Mouse (Mus musculus) adrenal gland, postnatal 10 days (tissue): ENCODE measurements around the gene Zfp622. TPM values are rescaled to one million over a fixed set of nuclear protein-coding genes. Genes with fewer than 3 reads are reported as not detected.

Experiments
- DNase-seq: peaks from one replicate; pipeline ENCODE4 v3.0.0; 2021; ENCODE audit warnings: mixed read lengths
- long read RNA-seq, 2 experiments: library from polyadenylated mRNA; stranded (forward); transcript quantifications; one replicate each; pipeline ENCODE4 v2.0.0; 2021
- total RNA-seq, 2 experiments: library from RNA; stranded (reverse); gene quantifications; 2 replicates each; pipeline ENCODE4 v1.2.3; 2021

Zfp622 gene
- total RNA-seq = 10 to 100 TPM; 33.0 to 34.1 TPM
- long read RNA-seq, experiment 1, transcript Zfp622-201 (6 exons, 2,802 nt) = major isoform, 69 of 79 reads
- long read RNA-seq, experiment 1, partial matches to known transcripts = 8 of 79 reads
- long read RNA-seq, experiment 1, other reads (novel, unspliced or antisense) = 2 of 79 reads
- long read RNA-seq, experiment 2, transcript Zfp622-201 (6 exons, 2,802 nt) = major isoform, 38 of 46 reads
- long read RNA-seq, experiment 2, partial matches to known transcripts = 7 of 46 reads
- long read RNA-seq, experiment 2, other reads (novel, unspliced or antisense) = 0 of 46 reads

DNA sequence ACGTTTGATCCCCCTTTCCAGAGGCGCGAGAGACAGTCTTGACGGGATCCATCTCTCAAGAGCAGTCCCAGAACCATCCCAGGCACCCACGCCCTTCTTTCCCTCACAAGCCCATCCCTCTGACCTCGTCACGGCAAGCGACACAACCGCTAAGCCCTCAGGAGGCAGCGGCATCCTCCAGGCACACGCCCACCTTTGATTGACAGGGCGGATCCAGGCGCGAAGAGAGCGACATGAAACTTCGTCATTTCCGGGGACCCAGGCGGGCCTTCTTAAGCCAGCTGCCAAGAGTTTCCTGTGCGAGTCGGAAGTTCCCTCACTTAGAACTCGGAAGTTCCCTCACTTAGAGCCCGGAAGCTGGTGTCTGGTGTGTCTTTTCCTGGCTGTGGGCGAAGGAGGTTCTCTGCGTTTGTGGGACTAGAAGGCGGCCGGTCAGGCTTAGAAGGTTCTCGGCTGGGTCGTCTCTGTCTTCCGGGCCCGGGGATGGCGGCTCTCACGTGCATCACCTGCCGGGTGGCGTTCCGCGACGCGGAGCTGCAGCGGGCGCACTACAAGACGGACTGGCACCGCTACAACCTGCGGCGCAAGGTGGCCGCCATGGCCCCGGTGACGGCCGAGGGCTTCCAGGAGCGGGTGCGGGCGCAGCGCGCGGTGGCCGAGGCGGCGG is at the start of gene Zfp622:
TSS of gene Zfp622 (plus strand) at position 300 of the 667 bp plus-strand sequence.
- DNase-seq = peak; percentile 94

- DNase-seq = no peak
Measured at GRCm38 (mm10) chr15:25934411-25934810, 49.8 kb upstream of the Zfp622 start.

GRCm38 (mm10) chr15:25938496-25938895 is 45.7 kb upstream of the Zfp622 start:
- no peak for DNase-seq

- DNase-seq = peak; percentile 51
Measured at GRCm38 (mm10) chr15:25940397-25941377, 43.5 kb upstream of the Zfp622 start.

GRCm38 (mm10) chr15:25941514-25941913 is 42.7 kb upstream of the Zfp622 start:
- DNase-seq = no peak

- no peak for DNase-seq
Measured at GRCm38 (mm10) chr15:25942415-25942814, 41.8 kb upstream of the Zfp622 start.

- DNase-seq = no peak
Measured at GRCm38 (mm10) chr15:25943386-25944137, 40.6 kb upstream of the Zfp622 start.

GRCm38 (mm10) chr15:25945224-25945623 is 38.9 kb upstream of the Zfp622 start:
- DNase-seq = no peak

DNA sequence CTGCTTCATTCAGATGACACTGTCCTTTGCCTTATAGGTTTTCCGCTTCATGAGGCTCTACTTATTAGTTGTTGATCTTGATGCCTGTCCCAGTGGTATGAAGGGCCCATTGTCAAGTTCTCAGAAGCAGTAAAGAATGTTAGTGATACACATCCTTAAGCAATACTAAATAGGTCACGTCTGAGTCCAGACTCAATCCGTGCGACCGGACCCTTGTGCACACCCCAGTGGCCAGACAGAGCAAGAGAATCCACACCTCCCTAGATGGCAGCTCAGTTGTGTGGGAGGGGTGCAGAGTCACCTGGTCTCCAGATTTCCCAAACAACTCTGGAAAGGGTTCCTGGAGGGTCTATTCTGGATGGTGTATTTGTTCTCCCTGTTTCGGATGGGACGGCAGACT is 37.7 kb upstream of the Zfp622 start:
- DNase-seq = no peak

DNA sequence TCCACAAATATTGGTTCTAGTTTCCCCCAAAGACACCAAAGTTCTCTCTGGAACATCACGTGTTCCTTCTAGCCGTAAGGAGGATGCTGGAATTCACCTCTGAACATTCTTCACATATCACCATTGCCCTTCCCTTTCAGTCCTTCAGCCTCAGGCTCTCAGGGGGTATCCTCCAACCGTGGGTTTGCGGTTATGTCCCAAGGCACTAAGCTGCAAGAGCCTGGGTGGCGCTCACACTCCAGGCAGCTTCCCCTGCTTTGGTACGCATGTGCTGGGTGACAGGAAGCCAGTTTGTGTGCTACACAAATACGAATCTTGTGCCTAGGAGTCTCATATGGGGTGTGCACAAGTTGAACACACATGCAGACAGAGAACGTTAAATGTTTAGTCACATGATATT is 36.8 kb upstream of the Zfp622 start:
- no peak for DNase-seq

GRCm38 (mm10) chr15:25948257-25949223 is 35.6 kb upstream of the Zfp622 start:
- DNase-seq = no peak

DNA sequence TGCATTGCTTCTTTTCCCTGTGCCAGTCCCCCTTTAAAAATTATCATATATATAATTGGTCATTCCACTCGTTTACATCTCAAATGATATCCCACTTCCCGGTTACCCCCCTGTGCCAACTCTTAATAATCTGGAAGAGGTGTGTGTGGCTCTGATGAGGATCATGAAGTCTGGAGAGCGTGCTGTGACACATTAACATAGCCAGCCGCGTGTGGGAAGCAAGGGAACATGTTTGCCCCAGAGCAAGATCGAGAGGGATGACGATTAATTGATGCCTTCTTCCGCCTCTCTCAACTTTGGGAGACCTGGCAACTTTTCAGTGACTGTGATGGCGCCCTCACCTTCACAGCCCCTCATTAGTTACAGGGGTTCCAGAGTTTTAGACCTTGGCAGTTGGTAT is 34.5 kb upstream of the Zfp622 start:
- no peak for DNase-seq

DNA sequence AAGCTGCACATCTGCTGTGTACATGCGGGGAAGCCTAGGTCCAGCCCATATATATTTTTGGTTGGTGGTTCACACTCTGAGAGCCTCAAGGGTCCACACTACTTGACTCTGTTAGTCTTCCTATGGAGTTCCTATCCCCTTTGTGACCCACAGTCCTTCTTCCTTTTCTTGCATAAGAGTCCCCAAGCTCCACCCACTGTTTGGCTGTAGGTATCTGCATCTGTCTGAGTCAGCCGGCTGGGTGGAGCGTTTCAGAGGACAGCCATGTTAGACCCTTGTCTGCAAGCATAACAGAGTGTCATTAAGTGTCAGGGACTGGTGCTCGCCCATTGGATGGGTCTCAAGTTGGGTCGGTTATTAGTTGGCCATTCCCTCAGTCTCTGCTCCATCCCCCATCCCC is 33.6 kb upstream of the Zfp622 start:
- DNase-seq = no peak

- DNase-seq = no peak
Measured at GRCm38 (mm10) chr15:25951037-25951436, 33.1 kb upstream of the Zfp622 start.

DNA sequence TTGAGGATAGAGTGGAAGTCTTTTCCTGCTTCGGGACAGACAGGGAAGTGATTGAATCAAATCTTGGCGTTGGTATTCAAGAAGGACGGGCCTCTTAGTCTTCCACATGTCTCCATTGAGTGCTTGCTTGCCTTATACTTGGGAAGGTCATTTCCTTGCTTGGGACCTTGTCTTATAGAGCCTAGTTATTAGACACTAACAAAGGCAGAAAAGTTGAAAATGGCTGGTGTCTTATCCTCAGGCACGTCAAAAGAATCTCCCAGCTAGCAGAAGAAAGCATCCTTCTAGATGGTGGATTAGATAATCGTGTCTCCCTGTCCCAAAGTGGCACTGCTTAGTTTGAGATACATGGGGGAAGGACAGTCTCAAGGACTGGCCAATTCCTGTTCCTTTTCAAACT is 28.2 kb upstream of the Zfp622 start:
- no peak for DNase-seq

GRCm38 (mm10) chr15:25956422-25957117 is 27.6 kb upstream of the Zfp622 start:
- DNase-seq = no peak

- no peak for DNase-seq
Measured at GRCm38 (mm10) chr15:25957651-25958050, 26.5 kb upstream of the Zfp622 start.

DNA sequence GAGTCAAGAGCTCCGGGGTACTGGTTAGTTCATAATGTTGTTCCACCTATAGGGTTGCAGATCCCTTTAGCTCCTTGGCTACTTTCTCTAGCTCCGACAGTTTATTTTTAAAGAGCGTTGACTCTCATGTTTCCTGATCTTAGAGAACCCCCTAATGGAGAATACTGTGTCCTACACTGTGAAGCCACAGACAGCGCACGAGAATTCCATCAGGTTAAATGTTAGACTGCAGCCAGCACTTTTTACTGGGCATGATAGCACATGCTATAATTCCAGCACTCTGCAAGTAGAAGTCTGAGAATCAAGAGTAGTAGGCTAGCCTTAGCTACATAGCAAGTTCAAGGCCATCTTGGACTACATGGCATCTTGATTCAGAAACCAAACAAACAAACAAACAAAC is 24.8 kb upstream of the Zfp622 start:
- no peak for DNase-seq

- no peak for DNase-seq
Measured at GRCm38 (mm10) chr15:25960231-25960630, 23.9 kb upstream of the Zfp622 start.

- DNase-seq = no peak
Measured at GRCm38 (mm10) chr15:25966220-25966774, 17.9 kb upstream of the Zfp622 start.
